Mouse (Mus musculus) midbrain, postnatal 0 days (tissue): ENCODE results near the gene Tbrg4. TPM values are rescaled to one million over a fixed set of nuclear protein-coding genes. Genes with fewer than 3 reads are reported as not detected.
A peak's percentile ranks its signal among the peaks of the same experiment; 100 is the strongest.
"Not testable (repeated sequence)": the region's sequence is repeated elsewhere in the genome, so short reads cannot be mapped to it uniquely, and the experiment has no call there.

Experiments used
- ATAC-seq: fragments of 200-750 bp; cut with Nextera tagmentation; 2 replicates; pipeline ENCODE4 v1.8.0; 2017; ENCODE audit warnings: moderate number of reproducible peaks, mild to moderate bottlenecking, moderate TSS enrichment, moderate library complexity; ENCODE audit not compliant: low FRiP score
- DNase-seq: peaks from one replicate; pipeline ENCODE4 v3.0.0-alpha.2; 2015; ENCODE audit warnings: low spot score
- H3K27ac ChIP-seq: fragments of 300-500 bp; sonication (generic); 2 replicates; pipeline ENCODE4 v1.5.1; 2014; ENCODE audit warnings: low read depth, mild to moderate bottlenecking, low read length, mixed read lengths
- H3K27me3 ChIP-seq: fragments of 300-500 bp; sonication (generic); 2 replicates; pipeline ENCODE4 v1.6.1; 2014; ENCODE audit warnings: low read length, control low read depth, mixed read lengths; ENCODE audit not compliant: insufficient read depth
- H3K36me3 ChIP-seq: fragments of 300-500 bp; sonication (generic); 2 replicates; pipeline ENCODE4 v1.6.1; 2014; ENCODE audit warnings: low read length, control low read depth, mixed read lengths; ENCODE audit not compliant: insufficient read depth
- H3K4me1 ChIP-seq: fragments of 300-500 bp; sonication (generic); 2 replicates; pipeline ENCODE4 v1.6.1; 2014; ENCODE audit warnings: mild to moderate bottlenecking, control low read depth, antibody characterized with exemption, low read length, mixed read lengths; ENCODE audit not compliant: insufficient read depth
- H3K4me2 ChIP-seq: fragments of 300-500 bp; sonication (generic); 2 replicates; pipeline ENCODE4 v1.6.1; 2014; ENCODE audit warnings: low read depth, mild to moderate bottlenecking, low read length, mixed read lengths; ENCODE audit not compliant: poor library complexity, severe bottlenecking
- H3K4me3 ChIP-seq: fragments of 300-500 bp; sonication (generic); 2 replicates; pipeline ENCODE4 v1.5.1; 2014; ENCODE audit warnings: low read depth, mild to moderate bottlenecking, low read length, moderate library complexity
- H3K9ac ChIP-seq: fragments of 300-500 bp; sonication (generic); replicated peaks from 2 replicates; pipeline ENCODE4 v1.6.1; 2014; ENCODE audit warnings: mild to moderate bottlenecking, low read length, moderate library complexity, mixed read lengths; ENCODE audit not compliant: poor library complexity, severe bottlenecking
- H3K9me3 ChIP-seq: fragments of 300-500 bp; sonication (generic); 2 replicates; pipeline ENCODE4 v1.6.1; 2016; ENCODE audit warnings: low read length, control low read depth
- CTCF ChIP-seq: IDR thresholded peaks from 2 replicates; pipeline ENCODE4 v1.5.1; 2016; ENCODE audit warnings: antibody characterized with exemption, mild to moderate bottlenecking
- WGBS: fragments of 180-500 bp; shearing (Covaris S2); extraction: QIAGEN DNeasy Blood & Tissue Kit; methylation state at CpG from one replicate; pipeline ENCODE4 v1.1.7; 2014; 5-methylcytosine and 5-hydroxymethylcytosine counted together
- polyA plus RNA-seq: library from polyadenylated mRNA; unstranded; fragments of >200 nt; fragmentation: Nextera tagmentation; extraction: Ambion mirVana; gene quantifications from 2 replicates; pipeline ENCODE4 v1.2.1, GENCODE M21; 2015
- total RNA-seq: library from RNA; depleted of rRNA; stranded (reverse); fragments of >200 nt; gene quantifications from 2 replicates; pipeline ENCODE4 v1.2.3, GENCODE M21; 2014

Gene Tbrg4
- total and polyA plus RNA-seq, 2 experiments from 2014 or later = 31.4 to 46.6 TPM

DNA sequence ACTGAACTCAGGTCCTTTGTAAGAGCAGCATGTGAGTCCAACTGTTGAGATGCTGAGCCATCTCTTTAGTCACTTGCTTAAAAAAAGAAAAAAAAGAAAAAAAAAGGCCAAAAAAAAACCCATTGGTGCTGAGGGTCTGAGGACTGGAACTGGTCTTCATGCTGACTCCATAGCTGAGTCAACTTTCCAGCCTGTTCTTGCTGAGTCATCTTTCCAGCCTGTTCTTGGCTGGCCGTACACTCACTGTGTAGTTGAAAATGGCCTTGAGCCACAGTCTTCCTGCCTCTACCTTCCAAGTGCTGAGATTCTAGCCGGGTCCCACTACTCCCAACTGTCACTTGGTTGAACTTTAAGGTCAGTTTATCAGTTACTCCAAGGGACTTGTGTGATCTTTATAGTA, 40.8 kb upstream of the Tbrg4 start:
- Histone ChIP-seq H3K4me2 (no peak overlapping the region), H3K9me3 (no peaks in the 10 kb centered on the region), H3K27ac (no peak overlapping the region), H3K36me3 (no peaks in the 10 kb centered on the region), H3K9ac (no peak overlapping the region), H3K4me3 (no peak overlapping the region), H3K4me1 (no peaks in the 10 kb centered on the region), H3K27me3 (no peaks in the 10 kb centered on the region)
- no peak for ATAC-seq
- DNase-seq = no peak
- WGBS = 83% methylated on average over 2 of the region's 2 CpGs
- no peak for TF ChIP-seq CTCF

DNA sequence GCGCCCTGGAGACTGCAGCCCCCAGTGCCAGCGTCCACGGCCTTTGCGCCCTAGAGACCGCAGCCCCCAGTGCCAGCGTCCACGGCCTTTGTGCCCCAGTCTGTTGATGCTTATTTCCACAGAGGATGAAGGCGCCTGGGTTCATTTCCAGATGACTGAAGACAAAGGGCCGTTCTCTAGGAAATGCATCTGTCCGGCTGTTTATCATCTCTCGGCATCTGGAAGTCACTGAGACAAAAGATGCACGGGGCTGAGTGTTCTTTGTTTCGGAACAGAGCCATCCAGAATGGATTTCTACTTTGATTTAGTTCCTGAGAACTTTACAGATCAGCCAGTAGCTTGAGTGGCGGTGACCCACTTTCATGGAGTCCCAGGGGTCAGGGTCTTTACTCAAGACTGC, 35.3 kb upstream of the Tbrg4 start:
- ATAC-seq (no peak), DNase-seq (no peak)
- no peaks in the 10 kb centered on the region for H3K27me3 ChIP-seq
- 67% methylated on average over 14 of the region's 14 CpGs for WGBS
- 0 out of 2 replicates have a peak, but pooled peaks cover 2% of the 10 kb centered on the region for H3K4me1 ChIP-seq
- no peaks in the 10 kb centered on the region for H3K36me3 ChIP-seq
- TF ChIP-seq CTCF = no peak
- no peak overlapping the region for H3K4me3 ChIP-seq
- no peak overlapping the region for H3K27ac ChIP-seq
- H3K4me2 ChIP-seq = no peak overlapping the region
- H3K9ac ChIP-seq = no peak overlapping the region
- H3K9me3 ChIP-seq = no peaks in the 10 kb centered on the region

DNA sequence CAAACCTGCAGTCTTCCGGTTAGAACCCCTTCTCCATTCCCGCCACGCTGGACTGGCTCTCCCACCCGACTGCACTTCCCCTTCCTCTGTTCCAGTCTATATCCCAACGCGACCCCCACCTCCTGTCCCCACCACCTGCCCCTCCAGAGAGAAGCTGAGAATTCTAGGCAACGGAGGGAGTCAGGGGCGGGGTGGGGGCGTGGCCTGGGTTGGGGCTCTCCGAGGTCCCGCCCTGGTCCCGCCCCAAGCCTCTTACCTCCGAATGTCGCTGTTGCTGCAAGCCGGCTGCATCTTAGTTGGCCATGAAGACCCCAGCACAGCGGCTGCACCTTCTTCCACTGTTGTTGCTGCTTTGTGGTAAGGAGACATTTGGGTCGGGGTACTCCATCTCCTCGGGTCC, 32.4 kb upstream of the Tbrg4 start, which contains the start of gene Ramp3:
Gene Ramp3 (plus strand): TSS at position 251 of the 400 bp plus-strand sequence.
- WGBS = 1% methylated on average over 18 of the region's 18 CpGs
- DNase-seq (peak; percentile 75), ATAC-seq (peak; percentile 65)
- Histone ChIP-seq H3K27ac (no peak within 1 kb of the TSS), H3K4me1 (0 out of 2 replicates have a peak, but pooled peaks cover 2% of the 10 kb centered on the region), H3K9ac (peak within 1 kb of the TSS; percentile 30; the same call in 1 of the 2 replicates), H3K36me3 (no peaks in the 10 kb centered on the region), H3K4me2 (peak within 1 kb of the TSS; percentile 72), H3K4me3 (peak within 1 kb of the TSS; percentile 40), H3K27me3 (no peaks in the 10 kb centered on the region), H3K9me3 (no peaks in the 10 kb centered on the region)
- TF ChIP-seq CTCF = peak; percentile 34

DNA sequence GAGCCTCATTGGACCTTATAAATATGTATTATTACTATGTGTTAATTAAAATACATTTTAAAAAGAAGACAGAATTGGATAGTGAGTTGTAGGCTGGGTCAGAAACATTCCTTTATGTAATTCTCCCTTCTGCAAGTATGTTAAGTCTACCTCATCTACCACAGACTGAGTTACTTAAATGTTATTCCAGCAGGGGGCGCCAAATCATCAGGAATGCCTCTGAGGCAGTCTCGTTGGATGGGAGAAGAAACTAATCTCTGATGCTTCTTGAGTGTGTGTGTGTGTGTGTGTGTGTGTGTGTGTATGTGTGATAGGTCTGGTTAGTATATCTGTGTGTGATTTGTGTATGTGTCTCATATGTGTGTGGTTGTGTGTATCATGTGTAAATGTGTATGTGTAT, 29.0 kb upstream of the Tbrg4 start:
- H3K36me3 ChIP-seq = no peaks in the 10 kb centered on the region
- DNase-seq (peak; percentile 96), ATAC-seq (peak; percentile 78)
- H3K4me2 ChIP-seq = no peak overlapping the region
- no peak overlapping the region for H3K27ac ChIP-seq
- no peak overlapping the region for H3K4me3 ChIP-seq
- no peaks in the 10 kb centered on the region for H3K27me3 ChIP-seq
- WGBS = 2% methylated on average over 2 of the region's 2 CpGs
- H3K9ac ChIP-seq = no peak overlapping the region
- 0 out of 2 replicates have a peak, but pooled peaks cover 2% of the 10 kb centered on the region for H3K4me1 ChIP-seq
- TF ChIP-seq CTCF = peak; percentile 99
- H3K9me3 ChIP-seq = no peaks in the 10 kb centered on the region

DNA sequence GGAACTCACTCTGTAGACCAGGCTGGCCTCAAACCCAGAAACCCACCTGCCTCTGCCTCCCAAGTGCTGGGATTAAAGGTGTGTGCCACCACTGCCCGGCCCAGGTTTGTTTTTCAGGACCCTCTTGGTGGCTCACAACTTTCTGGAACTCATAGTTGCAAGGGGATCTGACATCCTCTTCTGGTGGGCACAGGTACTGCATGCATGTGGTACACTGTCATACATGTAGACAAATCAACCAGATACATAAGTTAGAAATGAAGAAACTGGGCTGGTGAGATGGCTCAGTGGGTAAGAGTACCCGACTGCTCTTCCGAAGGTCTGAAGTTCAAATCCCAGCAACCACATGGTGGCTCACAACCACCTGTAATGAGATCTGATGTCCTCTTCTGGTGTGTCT, 27.1 kb upstream of the Tbrg4 start:
- 77% methylated on average over 3 of the region's 3 CpGs for WGBS
- not testable (repeated sequence) for H3K4me3 ChIP-seq, ATAC-seq, DNase-seq, H3K27me3 ChIP-seq, H3K36me3 ChIP-seq, H3K9ac ChIP-seq, H3K9me3 ChIP-seq, H3K4me2 ChIP-seq, H3K27ac ChIP-seq, H3K4me1 ChIP-seq
- peak; percentile 53 for TF ChIP-seq CTCF

DNA sequence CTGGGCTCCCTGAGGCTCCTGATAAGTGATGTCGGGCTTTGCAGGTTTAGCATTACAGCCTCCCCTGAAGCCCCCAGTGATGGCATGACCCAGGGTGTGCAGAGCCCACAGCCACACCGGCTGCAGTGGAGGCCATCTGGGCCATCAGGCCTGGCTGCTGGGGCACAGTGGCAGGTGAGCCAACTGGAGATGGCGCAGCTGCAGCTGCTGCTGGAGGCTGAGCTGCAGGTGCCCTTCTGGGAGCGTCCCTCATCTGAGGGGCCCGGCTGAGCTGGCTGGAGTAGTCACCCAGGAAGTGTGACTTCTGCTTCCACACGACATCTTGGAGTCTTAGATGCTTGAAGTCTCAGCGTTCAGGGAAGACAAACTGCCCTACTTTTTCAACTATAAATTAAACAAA, 24.7 kb upstream of the Tbrg4 start:
- H3K9me3 ChIP-seq = no peaks in the 10 kb centered on the region
- no peak for TF ChIP-seq CTCF
- WGBS = 73% methylated on average over 7 of the region's 7 CpGs
- H3K4me1 ChIP-seq = no peaks in the 10 kb centered on the region
- H3K4me2 ChIP-seq = no peak overlapping the region
- no peaks in the 10 kb centered on the region for H3K36me3 ChIP-seq
- H3K9ac ChIP-seq = no peak overlapping the region
- ATAC-seq = no peak
- H3K4me3 ChIP-seq = no peak overlapping the region
- H3K27me3 ChIP-seq = no peaks in the 10 kb centered on the region
- no peak overlapping the region for H3K27ac ChIP-seq
- DNase-seq = no peak
